Mouse (Mus musculus) brain, embryonic 14.5 days (tissue): ENCODE results near the gene Proca1.

Experiments
- CTCF ChIP-seq: fragments of 200-500 bp; IDR thresholded peaks from 2 replicates; pipeline ENCODE4 v1.5.1; 2012; ENCODE audit warnings: inconsistent platforms, mild to moderate bottlenecking, moderate library complexity, borderline replicate concordance; ENCODE audit not compliant: insufficient read depth, insufficient read length; ENCODE audit errors: extremely low read depth
- POLR2A ChIP-seq: fragments of 200-500 bp; IDR thresholded peaks from 2 replicates; pipeline ENCODE4 v1.6.1; 2012; ENCODE audit warnings: mild to moderate bottlenecking, inconsistent platforms, borderline replicate concordance; ENCODE audit not compliant: poor library complexity, insufficient read depth, insufficient read length, severe bottlenecking; ENCODE audit errors: extremely low read depth

GRCm38 (mm10) chr11:78152299-78153231, 40.6 kb upstream of the Proca1 start:
- no peak for TF ChIP-seq CTCF
- TF ChIP-seq POLR2A, result no peak
